Mouse (Mus musculus): ENCODE data around the gene Ces1h. TPM values are rescaled to one million over a fixed set of nuclear protein-coding genes. Genes with fewer than 3 reads are reported as not detected.

Ces1h gene
- under 1 TPM in 1 of 2 experiments, not detected in 1; 0.20 TPM for polyA plus RNA-seq (2017; shearing (Covaris generic))

DNA sequence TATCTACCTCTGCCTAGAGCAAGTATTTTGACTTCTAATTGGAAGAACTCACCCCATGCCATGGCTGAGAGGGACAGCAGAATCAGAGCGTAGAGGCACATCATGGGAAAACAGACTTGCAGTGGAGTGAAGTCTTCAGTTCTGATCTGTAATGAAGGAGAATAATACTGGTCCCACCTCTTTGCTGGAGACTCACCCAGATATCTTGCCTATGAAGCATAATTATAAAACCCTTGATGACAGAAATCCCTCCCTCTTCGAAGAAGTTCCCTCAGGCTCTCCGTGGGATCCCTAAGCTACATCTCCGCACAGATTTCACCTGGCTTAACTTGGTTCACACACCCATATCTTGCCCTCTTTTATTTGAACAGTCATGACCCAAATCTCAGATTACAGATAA is at the start of gene Ces1h:
Gene Ces1h, minus strand, starts transcription at position 101 of the 400 bp plus-strand sequence.

DNA sequence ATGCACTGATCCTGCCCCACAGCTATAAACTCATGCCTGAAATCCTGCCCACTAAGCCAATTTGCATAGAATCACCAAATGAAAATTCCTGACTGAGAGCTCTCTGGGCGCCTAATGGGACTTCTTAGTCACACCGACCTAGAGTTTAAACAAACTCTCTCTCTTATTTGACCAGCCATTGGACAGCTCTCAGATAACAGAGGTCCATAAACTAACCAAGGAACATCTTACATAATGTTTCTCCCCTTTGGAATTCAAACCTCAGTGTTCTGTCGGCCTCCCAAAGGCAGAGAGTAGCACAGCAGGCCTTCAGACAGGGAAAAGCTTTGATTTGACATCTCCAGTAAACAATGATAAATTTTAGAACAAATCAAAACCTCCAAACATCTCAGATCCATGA is 42.3 kb downstream of the Ces1h start, which contains the start of gene Ces1g:
Gene Ces1g, minus strand, starts transcription at position 102 of the 400 bp plus-strand sequence.

Other genes with a start within 250 kb of the Ces1h start
- gene Ces1c, start 248.4 kb downstream of the Ces1h start, polyA plus RNA-seq (2017; shearing (Covaris generic)), result under 1 TPM in 1 of 2 experiments, not detected in 1; 0.27 TPM
- gene Ces1d, start 181.9 kb downstream of the Ces1h start, polyA plus RNA-seq (2017; shearing (Covaris generic)), result under 1 TPM; 0.18 to 0.95 TPM
- gene Ces1e, start 150.1 kb downstream of the Ces1h start, polyA plus RNA-seq (2017; shearing (Covaris generic)), result 1 to 10 TPM in 1 of 2 experiments, under 1 TPM in 1; 0.42 to 1.3 TPM
- under 1 TPM in 1 of 2 experiments, not detected in 1; 0.95 TPM for gene Ces1f, start 100.0 kb downstream of the Ces1h start, polyA plus RNA-seq (2017; shearing (Covaris generic))
- under 1 TPM in 1 of 2 experiments, not detected in 1; 0.42 TPM for gene Ces1g, start 42.4 kb downstream of the Ces1h start, polyA plus RNA-seq (2017; shearing (Covaris generic))
- gene Ces5a, start 156.1 kb upstream of the Ces1h start, polyA plus RNA-seq (2017; shearing (Covaris generic)), result under 1 TPM; 0.16 to 0.87 TPM

All from inflammation-experienced regulatory T-cells (primary cell).